Mouse (Mus musculus): ENCODE data around the gene Lrrc8c.
"Not testable (repeated sequence)": the region's sequence is repeated elsewhere in the genome, so short reads cannot be mapped to it uniquely, and the experiment has no call there.

The Lrrc8c gene

DNA sequence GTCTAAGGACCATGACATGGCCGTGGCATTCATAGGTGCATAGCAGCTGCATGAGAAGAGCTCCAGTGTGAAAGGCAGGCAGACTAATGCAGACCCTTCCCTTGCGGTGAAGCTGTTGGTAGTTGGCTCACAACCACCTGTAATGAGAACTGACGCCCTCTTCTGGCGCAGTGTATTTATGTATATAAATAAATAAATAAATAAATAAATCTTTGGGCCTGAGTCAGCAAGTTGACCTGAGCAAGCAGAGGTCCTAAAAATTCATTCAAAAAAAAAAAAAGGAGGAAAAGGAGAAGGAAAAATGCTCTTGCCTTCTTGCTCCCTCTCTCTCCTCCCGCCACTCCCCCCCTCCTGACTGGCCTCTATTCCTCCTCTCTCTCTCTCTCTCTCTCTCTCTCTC is 81.8 kb downstream of the Lrrc8c start:
- DNase-seq (ENCODE audit: low spot score), result no peak

DNA sequence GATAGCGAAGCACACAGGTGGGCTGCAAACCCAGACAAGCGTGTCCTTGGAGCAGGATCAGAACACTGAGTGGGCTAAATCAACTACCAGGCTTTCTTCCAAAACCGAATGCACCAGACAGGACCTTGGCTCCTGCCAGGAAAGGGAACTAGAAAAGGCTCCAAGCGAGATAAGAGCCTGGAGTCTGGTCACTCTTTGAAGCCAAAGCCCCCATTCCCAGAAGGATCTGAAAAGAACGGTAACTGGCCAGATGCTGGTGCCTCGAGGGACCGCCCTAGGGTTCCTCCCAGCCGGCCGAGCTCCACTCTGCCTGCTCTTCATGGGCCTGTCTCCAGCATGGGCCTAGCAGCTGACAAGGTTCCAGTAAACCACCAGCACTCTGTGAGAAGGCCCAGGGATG is 83.4 kb downstream of the Lrrc8c start:
- DNase-seq (ENCODE audit: low spot score), result no peak

DNA sequence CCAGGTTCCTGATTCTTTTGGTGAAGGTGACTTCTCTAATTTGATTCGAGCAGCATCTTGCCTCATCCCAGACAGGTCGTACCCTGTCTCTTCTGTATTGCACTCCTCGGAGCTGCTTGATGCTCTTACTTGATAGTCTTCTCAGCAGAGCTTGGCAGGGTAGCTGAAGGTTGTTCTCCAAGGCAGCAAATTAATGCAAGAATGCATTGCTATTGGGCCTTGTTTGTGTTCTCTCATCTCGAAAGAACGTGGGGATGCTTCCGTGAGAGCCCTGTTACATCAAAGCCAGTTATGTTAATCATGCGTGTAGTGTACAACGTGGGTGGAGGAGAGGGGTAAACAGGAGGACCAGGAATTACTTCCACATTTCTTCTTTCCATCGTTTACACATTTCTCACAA is 86.5 kb downstream of the Lrrc8c start:
- DNase-seq (ENCODE audit: low spot score), result no peak

DNA sequence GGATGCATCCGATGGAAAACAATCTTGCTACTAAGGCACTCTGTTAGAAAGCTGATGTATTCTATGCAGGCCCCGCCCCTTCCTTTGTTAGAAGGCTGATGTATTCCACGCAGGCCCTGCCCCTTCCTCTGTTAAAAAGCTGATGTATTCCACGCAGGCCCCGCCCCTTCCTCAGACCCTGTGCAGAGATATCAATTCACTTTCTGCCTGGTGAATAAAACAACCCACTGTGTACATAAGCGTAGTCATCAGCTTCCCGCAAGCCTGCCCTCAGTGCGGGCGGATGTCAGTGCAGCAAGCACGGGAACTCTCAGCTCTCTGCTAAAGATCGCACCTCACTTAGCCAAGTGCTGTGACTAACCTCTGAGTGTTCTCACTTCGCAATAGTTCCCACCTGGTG is 90.5 kb downstream of the Lrrc8c start:
- DNase-seq (ENCODE audit: low spot score), result peak; percentile 32

DNA sequence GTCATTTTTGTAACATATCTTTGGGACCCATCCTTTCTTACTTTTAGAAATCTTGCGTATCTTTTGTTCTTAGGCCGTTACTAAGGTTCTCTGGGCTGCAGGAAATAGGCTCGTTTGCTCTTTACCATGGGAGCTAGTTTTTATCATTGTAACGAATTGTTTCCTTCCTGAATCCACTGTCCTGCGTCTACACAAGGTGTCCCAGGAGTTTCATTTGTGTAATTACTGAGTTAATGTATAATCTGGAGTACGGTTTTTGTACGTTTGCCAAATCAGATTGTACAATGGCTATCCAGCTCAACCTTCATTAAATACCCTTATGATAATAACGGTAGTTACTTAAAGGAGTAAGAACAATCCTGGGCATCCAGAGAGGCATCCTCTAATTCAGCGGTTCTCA is 93.8 kb downstream of the Lrrc8c start:
- DNase-seq (ENCODE audit: low spot score), result no peak

DNA sequence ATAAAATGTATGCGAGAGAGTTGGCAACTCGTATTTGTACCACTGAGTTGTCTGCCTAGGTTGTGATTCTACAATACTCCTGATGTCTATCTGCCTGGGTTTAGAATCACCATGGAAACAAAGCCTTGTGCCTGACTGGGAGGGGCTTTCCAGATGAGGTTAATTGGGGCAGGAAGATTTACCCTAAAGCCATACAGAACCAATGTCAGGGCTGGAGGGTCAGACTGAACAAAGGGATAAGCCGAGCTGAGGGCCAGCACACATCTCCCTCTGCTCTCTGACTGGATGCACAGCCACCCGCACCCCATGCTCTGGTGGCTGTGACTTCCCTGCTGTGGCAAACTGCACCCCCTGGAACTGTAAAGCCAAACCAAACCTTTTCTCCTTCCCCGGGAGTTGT is 94.8 kb downstream of the Lrrc8c start:
- DNase-seq (ENCODE audit: low spot score), result peak; percentile 36

DNA sequence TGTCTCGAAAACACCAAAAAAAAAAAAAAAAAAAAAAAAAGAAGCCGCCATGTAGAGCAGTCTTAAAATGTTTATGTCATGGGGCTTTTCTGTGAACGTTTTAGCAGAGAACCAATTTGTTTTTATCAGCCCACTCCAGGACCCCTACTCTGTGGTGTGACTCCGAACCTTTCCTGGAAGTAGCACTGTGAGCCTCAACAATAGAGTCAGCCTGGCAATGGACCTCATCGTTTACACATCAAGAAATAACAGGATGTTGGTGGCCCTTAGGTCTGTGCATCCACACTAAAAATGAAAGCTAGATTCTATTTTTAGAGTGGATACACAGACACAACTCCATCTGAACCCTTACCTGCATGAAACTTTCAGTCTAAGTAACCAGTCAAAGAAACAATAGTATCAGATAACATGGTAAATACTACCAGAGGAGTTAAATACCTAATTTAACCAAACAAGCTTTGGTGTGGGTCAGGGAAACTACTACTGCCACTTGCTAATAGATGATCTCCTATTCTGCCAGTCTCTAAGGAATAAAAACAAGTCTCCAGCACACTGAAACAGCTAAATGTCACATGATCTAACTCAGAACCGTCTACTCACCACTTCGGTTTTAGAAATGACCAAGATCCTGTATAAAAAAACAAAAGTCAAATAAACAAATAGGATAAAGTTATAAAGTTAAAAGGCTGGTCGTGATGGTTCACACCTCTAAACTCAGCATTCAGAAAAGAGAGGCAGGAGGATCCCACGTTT is 95.7 kb downstream of the Lrrc8c start:
- DNase-seq (ENCODE audit: low spot score), result no peak

DNA sequence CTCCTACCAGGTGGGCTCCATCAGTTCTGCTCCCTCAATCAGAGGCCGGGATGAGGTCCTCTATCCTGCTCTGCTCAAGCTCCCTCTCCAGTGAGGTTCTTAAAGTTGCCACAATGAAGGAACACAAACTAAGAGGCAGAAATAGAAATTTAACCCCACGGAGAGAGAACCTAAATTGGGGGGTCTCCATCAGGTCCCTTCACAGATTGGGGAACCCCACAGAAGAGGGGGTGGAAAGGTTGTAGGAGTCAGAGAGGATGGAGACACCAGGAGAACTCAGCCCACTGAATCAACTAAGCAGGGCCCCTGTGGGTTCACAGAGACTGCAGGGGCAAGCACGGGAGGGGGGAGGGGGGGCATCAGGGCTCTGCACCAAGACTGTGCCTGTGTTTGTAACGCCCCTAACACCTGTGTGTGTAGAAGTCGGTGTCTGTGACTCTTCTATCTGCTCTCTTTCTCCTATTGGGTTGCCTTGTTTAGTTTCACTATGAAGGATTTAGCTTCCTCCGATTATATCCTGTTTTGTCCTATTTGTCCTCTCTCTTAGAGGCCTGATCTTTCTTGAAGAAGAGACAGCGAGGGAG is 96.8 kb downstream of the Lrrc8c start:
- no peak for DNase-seq (ENCODE audit: low spot score)

DNA sequence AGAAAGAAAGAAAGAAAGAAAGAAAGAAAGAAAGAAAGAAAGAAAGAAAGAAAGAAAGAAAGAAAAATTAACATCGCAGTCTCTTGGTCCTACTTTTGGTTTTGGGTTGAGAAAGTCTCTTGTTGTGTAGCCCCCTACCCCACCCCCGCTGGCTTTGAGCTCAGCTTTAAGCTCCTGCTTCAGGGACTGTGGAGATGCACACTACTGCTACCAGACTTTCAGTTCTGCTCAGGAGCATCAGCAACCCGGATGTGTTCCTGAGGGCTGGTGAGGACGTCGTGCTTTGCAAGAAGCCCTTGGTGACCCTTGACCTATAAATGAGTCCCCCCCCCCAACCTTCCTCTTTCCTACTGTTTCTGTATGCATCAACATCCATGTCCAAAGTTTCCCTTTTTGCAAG is 97.3 kb downstream of the Lrrc8c start:
- DNase-seq (ENCODE audit: low spot score), result no peak

DNA sequence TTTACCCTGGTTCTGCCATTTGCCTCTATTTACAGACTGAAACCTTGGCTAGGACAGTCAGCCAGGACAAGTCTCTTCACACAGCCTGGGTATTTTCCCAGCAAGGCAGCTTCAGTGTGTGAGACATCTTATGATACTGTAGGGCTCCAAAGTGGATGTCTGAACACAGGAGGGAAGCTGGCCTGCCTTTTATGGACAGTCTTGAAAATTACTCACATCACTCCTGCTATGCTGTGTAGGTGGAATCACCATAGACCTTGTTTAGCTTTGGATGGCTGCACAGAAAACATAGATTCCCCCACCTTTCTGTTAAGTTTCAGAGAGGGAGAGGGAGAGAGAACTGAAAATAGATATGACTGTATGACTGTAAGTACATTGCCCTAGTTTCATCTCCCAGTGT is 99.3 kb downstream of the Lrrc8c start:
- DNase-seq (ENCODE audit: low spot score), result no peak

DNA sequence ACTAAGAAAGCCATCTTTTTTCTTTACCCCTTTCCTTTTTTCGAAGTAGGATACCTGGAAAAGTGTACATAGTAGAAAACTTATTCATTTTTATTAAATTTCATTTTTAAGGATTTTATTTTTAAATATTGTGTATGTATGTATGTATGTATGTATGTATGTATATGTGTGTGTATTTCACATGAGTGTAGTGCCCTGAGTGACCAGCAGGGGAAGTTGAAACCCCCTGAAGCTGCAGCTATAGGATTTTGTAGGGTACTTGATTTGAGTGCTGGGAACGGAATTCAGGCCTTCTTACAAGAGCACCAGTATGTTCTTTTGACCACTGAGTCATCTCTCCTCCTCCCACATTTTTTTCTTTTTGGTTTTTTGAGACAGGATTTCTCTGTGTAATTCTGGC is 100.5 kb downstream of the Lrrc8c start:
- no peak for DNase-seq (ENCODE audit: low spot score)

DNA sequence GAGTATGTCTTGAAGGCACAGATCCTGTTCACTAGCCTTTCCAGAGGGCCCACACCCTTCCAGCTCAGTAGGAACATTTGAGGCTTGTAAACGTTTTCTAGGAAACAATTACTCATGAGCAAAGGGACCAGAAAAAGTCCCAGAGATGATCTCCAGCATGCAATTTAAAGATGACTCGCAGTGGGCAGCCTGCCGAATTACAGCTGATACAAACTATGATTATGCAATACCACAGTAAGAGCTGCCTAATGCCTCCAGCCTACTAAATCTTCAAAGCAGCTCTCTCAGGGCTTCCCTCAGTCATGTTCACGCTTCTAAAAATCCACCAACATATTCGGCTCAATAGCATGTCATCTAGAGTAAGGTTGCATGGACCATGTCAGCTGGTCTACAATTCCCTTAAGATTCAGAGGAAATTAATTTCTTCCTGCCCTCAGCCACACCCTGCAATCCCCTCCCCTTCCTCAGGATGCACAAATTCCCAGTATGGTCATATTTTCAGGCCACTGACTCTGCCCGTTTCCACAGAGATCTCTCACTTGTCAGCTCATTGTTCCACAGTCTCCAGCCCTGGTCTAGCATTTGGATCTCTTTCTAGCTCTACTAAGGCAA is 101.4 kb downstream of the Lrrc8c start:
- no peak for DNase-seq (ENCODE audit: low spot score)

DNA sequence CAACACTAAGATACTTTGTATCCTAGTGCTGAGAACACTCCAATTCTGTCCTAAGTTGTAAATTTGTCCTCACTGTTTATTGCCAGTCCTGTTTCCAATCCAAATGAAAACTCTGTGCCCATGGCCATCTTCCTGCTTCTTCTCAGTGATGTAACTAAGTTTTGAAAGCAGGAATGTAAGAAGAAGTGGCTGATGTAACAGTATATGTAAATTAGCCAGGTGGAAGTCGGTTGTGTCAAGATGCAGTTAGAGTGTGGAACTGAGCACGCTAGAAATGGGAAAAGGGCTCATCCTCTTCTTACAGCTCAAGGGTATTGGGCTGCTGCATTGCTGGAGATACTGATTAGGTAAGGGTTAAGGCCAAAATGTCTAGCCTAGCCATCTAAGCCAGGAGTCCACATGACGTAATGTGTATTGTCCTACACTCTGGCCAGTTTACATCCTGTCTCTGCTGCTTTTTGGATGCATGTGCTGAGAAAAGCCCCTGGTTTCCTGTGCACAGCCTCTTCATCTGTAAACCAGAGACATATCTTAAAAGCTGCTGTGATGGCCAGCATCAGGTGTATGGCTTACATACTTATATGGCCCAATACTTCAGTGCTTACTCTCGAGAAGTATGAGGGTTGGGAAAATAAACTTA is 104.0 kb downstream of the Lrrc8c start:
- peak; percentile 29 for DNase-seq (ENCODE audit: low spot score)

DNA sequence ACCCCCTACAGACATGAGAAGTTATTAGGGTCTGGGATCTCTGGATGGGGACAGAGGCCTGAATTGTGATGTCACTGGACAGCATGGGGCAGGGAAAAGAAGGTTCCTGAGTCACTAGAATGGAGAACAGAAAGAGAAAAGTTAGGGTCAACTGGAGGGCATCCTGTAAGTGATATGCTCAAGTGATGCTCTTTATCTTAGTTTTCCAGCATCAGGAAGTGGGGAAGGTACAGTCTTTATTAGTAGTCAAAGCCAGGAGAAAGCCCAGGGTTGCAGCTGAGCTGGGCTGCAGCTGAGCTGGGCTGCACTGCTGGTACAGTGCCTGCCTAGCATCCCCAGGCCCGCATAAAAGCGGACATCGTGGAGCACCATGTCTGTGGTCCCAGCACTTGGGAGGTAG is 105.1 kb downstream of the Lrrc8c start:
- DNase-seq (ENCODE audit: low spot score), result no peak

DNA sequence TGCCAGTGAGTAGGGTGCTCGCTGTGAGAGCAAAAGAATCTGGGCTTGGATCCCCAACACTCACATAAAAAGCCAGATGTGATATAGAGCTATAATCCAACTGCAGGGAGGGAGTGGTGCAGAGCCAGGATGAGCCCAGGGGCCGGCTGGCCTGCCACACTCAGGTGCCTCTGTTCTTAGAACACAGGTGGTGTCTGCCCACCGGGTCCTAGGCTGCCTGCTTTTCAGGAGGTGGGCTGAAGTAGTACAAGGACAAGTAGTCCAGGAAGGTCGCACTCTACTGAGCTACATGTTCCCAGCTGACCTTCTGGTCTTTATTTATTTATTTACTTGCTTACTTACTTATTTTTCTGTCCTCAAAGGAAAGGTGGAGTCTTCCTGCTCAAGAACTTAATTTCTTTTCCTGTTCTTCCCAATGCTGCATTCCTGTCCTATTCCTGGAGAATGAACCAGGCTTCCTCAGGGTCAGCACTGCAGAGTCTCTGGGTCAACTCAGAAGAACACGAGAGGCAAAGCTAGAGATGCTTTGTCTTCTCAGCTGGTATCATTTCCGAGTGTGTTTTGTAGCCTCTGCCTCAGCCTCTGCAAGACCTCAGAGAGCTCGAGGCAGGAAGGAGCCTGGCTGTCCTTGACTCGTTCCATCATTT is 106.4 kb downstream of the Lrrc8c start:
- no peak for DNase-seq (ENCODE audit: low spot score)

DNA sequence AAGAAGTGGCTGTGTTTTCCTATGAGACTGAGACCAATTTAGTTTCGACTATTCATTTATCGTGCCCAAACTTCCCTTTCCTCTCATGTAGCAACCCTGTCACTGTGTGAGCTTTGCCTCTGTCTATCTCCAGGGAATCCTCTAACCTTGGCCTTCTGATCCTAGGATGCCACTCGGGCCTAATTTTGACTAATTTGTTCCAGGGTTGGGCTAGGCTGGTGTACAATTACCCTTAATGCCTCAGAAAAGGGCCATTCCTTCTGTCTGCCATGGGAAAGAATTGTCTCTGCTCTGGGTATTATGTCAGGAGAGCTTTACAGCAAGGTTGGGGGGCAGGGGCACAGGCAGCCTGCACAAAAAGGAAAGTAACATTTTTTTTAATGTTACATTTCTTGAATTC is 107.2 kb downstream of the Lrrc8c start:
- DNase-seq (ENCODE audit: low spot score), result peak; percentile 30

DNA sequence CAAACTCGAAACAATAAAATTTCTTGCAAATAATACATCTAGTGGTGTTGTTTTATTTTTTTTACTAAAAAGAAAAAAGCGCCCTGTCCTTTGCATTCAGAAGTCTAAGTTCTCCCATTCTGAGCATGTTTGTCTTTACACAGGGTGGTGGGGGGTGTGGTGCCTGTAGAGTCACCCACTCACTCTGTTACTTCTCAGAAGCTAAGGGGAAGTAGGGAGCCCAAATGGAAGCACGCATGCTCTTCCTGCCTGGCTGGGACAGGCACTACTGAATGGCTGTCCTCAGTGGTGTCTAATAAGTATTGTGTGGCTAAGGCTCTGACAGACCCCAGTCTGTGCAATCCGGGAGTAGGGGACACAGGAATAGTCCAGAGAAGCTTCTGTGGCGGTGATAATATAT is 107.9 kb downstream of the Lrrc8c start:
- DNase-seq (ENCODE audit: low spot score), result no peak

DNA sequence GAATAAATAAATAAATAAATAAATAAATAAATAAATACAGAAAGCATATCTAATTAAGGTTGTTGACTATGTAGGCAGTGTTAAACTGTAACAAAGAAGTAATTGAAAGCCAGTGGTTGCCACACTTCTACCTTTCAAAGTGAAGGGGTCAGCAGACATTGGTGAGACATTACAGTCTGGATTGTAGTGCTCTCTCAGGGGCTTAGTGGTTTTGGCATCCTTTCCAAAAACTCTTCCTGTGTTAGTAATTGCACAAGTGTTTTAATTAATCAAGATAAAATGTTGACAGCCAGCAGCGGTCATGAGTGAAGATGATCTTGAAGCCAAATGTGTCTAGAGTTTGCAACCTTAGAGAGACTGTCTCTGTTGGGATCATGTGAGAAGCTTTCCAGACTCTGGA is 110.8 kb downstream of the Lrrc8c start:
- DNase-seq (ENCODE audit: low spot score), result no peak

DNA sequence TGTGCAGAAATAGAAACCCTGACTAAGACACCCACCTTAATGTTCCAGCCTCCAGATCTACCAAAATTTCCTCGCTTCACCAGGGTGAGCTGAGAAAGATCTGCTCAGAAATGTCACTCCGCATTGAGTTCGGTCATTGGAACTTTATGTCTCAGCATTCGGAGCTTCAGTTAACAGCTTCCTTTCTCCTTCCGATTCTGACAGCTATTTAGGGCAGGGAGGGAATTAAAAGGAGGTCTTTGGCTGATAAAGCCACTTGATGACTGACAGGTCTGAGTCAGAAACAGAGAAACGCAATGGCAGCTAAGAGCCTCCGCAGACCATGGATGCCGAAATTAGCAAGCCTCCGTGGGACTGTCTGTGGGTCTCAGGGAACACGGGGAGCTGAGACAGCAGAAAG is 112.9 kb downstream of the Lrrc8c start:
- no peak for DNase-seq (ENCODE audit: low spot score)

DNA sequence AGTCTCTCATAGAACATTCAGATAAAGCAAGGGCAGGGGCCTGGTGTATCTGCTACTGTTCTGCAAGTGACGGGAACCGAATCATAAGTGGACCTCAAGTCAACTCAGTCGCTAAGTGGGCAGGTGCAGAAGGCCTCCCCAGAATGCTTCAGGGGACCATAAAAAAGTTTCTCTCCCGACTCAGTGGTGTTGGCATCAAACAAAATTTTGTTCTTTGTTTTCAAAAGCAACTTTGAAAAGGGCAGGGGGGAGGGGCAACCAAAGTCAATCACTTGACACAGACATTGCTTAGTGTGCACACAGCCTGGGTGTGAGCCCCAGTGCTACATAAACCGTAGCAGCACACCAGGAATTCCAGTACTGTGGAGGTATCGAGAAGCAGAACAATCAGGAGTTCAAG is 116.4 kb downstream of the Lrrc8c start:
- DNase-seq (ENCODE audit: low spot score), result no peak

DNA sequence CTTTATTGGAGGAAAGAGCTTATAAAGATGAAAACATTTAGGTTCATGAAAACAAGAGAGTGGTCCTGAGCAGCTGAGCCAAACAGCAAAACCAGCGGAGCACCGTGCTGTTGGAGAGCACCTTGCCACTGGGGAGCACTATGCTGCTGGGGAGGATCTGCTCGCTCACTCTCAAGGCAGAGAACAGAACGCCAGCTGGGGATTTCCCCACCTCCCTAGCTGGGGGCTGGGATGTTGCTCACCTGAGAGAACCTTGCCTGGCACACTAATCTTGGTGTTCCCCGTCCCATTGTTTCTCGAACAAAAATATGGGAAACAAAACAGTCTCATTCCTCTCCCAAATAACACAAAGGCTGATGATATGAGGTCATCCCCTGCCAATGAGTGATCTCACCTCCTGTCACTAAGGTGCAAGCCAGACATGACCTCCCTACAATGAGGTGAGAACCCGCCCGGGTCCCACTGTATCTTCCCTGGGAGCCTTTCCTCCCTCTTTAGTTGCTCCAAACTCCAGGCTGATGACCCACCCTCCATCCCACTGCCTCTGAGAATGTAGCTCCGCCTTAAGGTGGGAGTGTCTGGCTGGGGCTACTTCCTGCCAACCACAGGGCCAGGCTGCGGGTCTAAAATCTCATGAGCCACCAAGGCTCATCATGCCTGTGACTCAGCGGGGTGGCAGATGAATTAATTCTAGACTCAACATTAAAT is 117.5 kb downstream of the Lrrc8c start:
- DNase-seq (ENCODE audit: low spot score), result no peak

DNA sequence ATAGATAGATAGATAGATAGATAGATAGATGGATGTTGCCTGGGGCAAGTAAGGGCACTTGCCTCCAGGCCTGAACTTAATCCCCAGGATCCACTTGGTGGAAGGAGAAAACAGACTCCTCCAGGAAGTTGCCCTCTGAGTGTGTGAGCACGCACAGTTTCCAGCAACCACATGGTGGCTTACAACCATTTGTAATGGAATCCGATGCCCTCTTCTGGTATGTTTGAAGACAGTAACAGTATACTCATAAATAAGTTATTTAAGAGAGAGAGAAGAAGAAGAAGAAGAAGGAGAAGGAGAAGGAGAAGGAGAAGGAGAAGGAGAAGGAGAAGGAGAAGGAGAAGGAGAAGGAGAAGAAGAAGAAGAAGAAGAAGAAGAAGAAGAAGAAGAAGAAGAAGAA is 119.1 kb downstream of the Lrrc8c start:
- not testable (repeated sequence) for DNase-seq (ENCODE audit: low spot score)
